Mouse (Mus musculus): ENCODE data around the gene Spaca7. TPM values are rescaled to one million over a fixed set of nuclear protein-coding genes. Genes with fewer than 3 reads are reported as not detected.

Spaca7 gene
- not detected for total RNA-seq (2023)

GRCm38 (mm10) chr8:12572814-12573534 lies at the start of gene Spaca7:
TSS of gene Spaca7 (plus strand) at chr8:12573029.

Other genes with a start within 250 kb of the Spaca7 start
- gene Sox1, start 177.7 kb upstream of the Spaca7 start, total RNA-seq (2023): not detected
- 10 to 100 TPM; 32.1 to 33.3 TPM for gene Tubgcp3, start 99.2 kb downstream of the Spaca7 start, total RNA-seq (2023)
- 100 to 1,000 TPM; 105 to 123 TPM for gene Atp11a, start 184.0 kb downstream of the Spaca7 start, total RNA-seq (2023)